Mouse (Mus musculus): Measurements from ENCODE around the gene Clec4n. TPM values are rescaled to one million over a fixed set of nuclear protein-coding genes. Genes with fewer than 3 reads are reported as not detected.

Gene Clec4n
- total and polyA plus RNA-seq, 2 experiments: 2.0 to 5.5 TPM

GRCm38 (mm10) chr6:123259889-123260603 lies 30.4 kb downstream of the Clec4n start:
- TF ChIP-seq CTCF (IDR thresholded peaks at IDR 0.05; ENCODE audit: low read depth, low read length) (no peak), POLR2A (IDR thresholded peaks at IDR 0.05; ENCODE audit: extremely low read depth, insufficient read depth, low read length) (no peak)
- Histone ChIP-seq H3K27ac (replicated peaks; ENCODE audit: insufficient read depth, low read depth, low read length) (no peak overlapping the region), H3K9ac (ENCODE audit: low read depth, low read length) (no peak overlapping the region), H3K27me3 (ENCODE audit: control insufficient read depth, insufficient read depth, low read length) (no peaks in the 10 kb centered on the region), H3K36me3 (ENCODE audit: control insufficient read depth, insufficient read depth, low read length) (no peaks in the 10 kb centered on the region), H3K4me1 (ENCODE audit: control insufficient read depth, insufficient read depth, low read length) (no peaks in the 10 kb centered on the region), H3K79me2 (ENCODE audit: control insufficient read depth, insufficient read depth, low read length) (no peaks in the 10 kb centered on the region), H3K4me3 (ENCODE audit: insufficient read depth, low read depth, low read length) (no peak overlapping the region)
- WGBS: 77% methylated on average over 4 of the region's 4 CpGs
- no peak for DNase-seq (ENCODE audit: extremely low read depth, low read depth, low spot score)

DNA sequence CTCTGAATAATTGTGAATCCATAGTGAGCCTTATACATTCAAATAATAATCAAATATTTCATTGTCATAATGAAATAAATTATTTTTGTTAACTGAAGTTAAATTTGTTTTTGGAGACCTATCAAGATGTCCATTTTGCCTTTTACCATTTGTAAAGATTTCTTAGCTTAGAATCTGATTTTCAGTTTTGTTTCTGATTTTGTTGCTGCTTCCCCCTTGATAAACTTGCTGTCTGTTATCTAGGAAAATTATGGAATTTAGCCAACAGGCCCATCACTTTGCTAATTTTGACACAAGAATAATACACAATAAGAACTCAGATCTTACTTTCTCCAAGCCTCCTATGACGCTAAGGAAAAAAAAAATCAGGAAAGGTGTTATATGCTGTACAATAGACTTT lies 31.2 kb downstream of the Clec4n start:
- no peaks in the 10 kb centered on the region for H3K36me3 ChIP-seq (ENCODE audit: control insufficient read depth, insufficient read depth, low read length)
- no peak overlapping the region for H3K4me3 ChIP-seq (ENCODE audit: insufficient read depth, low read depth, low read length)
- no peak for DNase-seq (ENCODE audit: extremely low read depth, low read depth, low spot score)
- no peak overlapping the region for H3K9ac ChIP-seq (ENCODE audit: low read depth, low read length)
- no peak for TF ChIP-seq CTCF (IDR thresholded peaks at IDR 0.05; ENCODE audit: low read depth, low read length)
- no peak for TF ChIP-seq POLR2A (IDR thresholded peaks at IDR 0.05; ENCODE audit: extremely low read depth, insufficient read depth, low read length)
- H3K79me2 ChIP-seq (ENCODE audit: control insufficient read depth, insufficient read depth, low read length): no peaks in the 10 kb centered on the region
- H3K27ac ChIP-seq (replicated peaks; ENCODE audit: insufficient read depth, low read depth, low read length): no peak overlapping the region
- 83% methylated on average over 1 of the region's 1 CpGs for WGBS
- H3K4me1 ChIP-seq (ENCODE audit: control insufficient read depth, insufficient read depth, low read length): no peaks in the 10 kb centered on the region
- no peaks in the 10 kb centered on the region for H3K27me3 ChIP-seq (ENCODE audit: control insufficient read depth, insufficient read depth, low read length)

DNA sequence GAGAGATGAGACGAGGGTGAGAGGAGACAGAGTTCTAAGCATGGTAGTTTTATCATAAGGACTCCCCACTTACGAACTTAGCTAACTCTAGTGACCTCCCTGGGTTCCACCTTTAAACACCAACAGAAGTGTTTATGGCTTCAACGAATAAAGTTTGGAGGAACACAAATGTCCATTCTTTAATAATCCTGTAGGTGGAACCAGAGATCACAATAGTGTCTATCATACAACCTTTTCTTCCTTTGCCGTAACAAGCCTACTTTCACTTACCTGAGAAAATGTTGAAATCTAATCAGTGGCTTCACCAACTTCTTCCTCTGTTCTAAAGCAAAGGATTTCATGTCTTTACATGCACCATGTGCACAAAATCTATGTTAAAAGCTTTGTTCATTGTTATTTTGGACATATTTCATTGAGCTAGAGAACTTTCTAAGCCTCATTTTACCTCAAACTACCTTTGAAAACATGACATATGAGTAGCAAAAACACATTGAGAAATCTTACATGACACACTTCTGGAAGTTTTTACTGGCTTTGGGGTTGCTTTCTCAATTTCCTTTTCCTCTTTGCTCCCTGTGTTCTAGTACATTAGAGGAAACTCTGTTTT lies 32.0 kb downstream of the Clec4n start, which contains the start of gene Clec4d:
Clec4d (plus strand) TSS at position 557 of the 607 bp plus-strand sequence.
- H3K4me1 ChIP-seq (ENCODE audit: control insufficient read depth, insufficient read depth, low read length): no peaks in the 10 kb centered on the region
- H3K79me2 ChIP-seq (ENCODE audit: control insufficient read depth, insufficient read depth, low read length): no peaks in the 10 kb centered on the region
- H3K36me3 ChIP-seq (ENCODE audit: control insufficient read depth, insufficient read depth, low read length): no peaks in the 10 kb centered on the region
- H3K27me3 ChIP-seq (ENCODE audit: control insufficient read depth, insufficient read depth, low read length): no peaks in the 10 kb centered on the region
- no peak within 1 kb of the TSS for H3K9ac ChIP-seq (ENCODE audit: low read depth, low read length)
- TF ChIP-seq CTCF (IDR thresholded peaks at IDR 0.05; ENCODE audit: low read depth, low read length): no peak
- TF ChIP-seq POLR2A (IDR thresholded peaks at IDR 0.05; ENCODE audit: extremely low read depth, insufficient read depth, low read length): no peak
- DNase-seq (ENCODE audit: extremely low read depth, low read depth, low spot score): no peak
- WGBS: 64% methylated on average over 4 of the region's 4 CpGs
- H3K27ac ChIP-seq (replicated peaks; ENCODE audit: insufficient read depth, low read depth, low read length): no peak within 1 kb of the TSS
- H3K4me3 ChIP-seq (ENCODE audit: insufficient read depth, low read depth, low read length): no peak within 1 kb of the TSS

DNA sequence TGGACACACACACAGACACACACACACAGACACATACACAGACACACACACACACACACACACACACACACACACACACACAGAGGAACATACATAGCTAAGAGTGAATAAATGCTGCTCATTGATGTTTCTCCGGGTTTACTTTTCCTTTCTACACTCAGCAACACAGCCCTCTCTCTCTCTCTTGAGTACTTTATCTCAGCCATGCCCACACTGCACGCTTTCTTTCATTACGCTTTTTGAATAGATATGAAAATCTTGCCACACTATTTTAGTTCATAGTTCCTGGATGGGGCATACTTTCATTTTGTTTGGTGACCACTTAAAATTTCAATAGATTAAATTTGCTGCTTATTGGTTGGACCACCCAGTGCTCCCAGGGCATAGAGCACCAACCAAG lies 34.6 kb downstream of the Clec4n start:
- DNase-seq (ENCODE audit: extremely low read depth, low read depth, low spot score): no peak
- H3K36me3 ChIP-seq (ENCODE audit: control insufficient read depth, insufficient read depth, low read length): no peaks in the 10 kb centered on the region
- H3K4me1 ChIP-seq (ENCODE audit: control insufficient read depth, insufficient read depth, low read length): no peaks in the 10 kb centered on the region
- no peaks in the 10 kb centered on the region for H3K27me3 ChIP-seq (ENCODE audit: control insufficient read depth, insufficient read depth, low read length)
- H3K79me2 ChIP-seq (ENCODE audit: control insufficient read depth, insufficient read depth, low read length): no peaks in the 10 kb centered on the region
- TF ChIP-seq CTCF (IDR thresholded peaks at IDR 0.05; ENCODE audit: low read depth, low read length) (no peak), POLR2A (IDR thresholded peaks at IDR 0.05; ENCODE audit: extremely low read depth, insufficient read depth, low read length) (no peak)
- no peak overlapping the region for H3K9ac ChIP-seq (ENCODE audit: low read depth, low read length)
- H3K4me3 ChIP-seq (ENCODE audit: insufficient read depth, low read depth, low read length): no peak overlapping the region
- WGBS: 87% methylated on average over 3 of the region's 3 CpGs
- no peak overlapping the region for H3K27ac ChIP-seq (replicated peaks; ENCODE audit: insufficient read depth, low read depth, low read length)

DNA sequence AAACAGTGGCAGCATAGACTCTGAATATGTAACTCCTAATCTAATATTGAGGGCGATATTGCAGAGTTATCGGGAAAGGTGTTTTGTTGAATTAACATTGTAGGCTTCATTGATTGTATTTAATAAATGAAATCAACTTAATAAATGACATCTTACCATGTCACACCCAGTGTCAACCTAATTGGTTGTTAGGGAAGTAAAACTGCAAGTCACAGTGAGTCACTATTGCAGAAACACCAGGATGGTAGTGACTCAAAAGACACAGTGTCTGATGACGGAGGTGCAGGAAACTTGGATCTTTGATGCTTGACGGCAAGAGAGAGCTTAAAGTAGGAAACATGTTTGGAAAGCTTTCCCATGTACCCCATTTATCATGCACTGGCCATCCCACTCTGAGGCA lies 36.2 kb downstream of the Clec4n start:
- Histone ChIP-seq H3K9ac (ENCODE audit: low read depth, low read length) (no peak overlapping the region), H3K79me2 (ENCODE audit: control insufficient read depth, insufficient read depth, low read length) (no peaks in the 10 kb centered on the region), H3K27ac (replicated peaks; ENCODE audit: insufficient read depth, low read depth, low read length) (no peak overlapping the region), H3K36me3 (ENCODE audit: control insufficient read depth, insufficient read depth, low read length) (no peaks in the 10 kb centered on the region), H3K4me1 (ENCODE audit: control insufficient read depth, insufficient read depth, low read length) (no peaks in the 10 kb centered on the region), H3K27me3 (ENCODE audit: control insufficient read depth, insufficient read depth, low read length) (no peaks in the 10 kb centered on the region), H3K4me3 (ENCODE audit: insufficient read depth, low read depth, low read length) (no peak overlapping the region)
- 89% methylated on average over 4 of the region's 4 CpGs for WGBS
- TF ChIP-seq POLR2A (IDR thresholded peaks at IDR 0.05; ENCODE audit: extremely low read depth, insufficient read depth, low read length) (no peak), CTCF (IDR thresholded peaks at IDR 0.05; ENCODE audit: low read depth, low read length) (no peak)
- no peak for DNase-seq (ENCODE audit: extremely low read depth, low read depth, low spot score)

GRCm38 (mm10) chr6:123266945-123267344 lies 37.3 kb downstream of the Clec4n start:
- H3K4me1 ChIP-seq (ENCODE audit: control insufficient read depth, insufficient read depth, low read length): no peaks in the 10 kb centered on the region
- H3K36me3 ChIP-seq (ENCODE audit: control insufficient read depth, insufficient read depth, low read length): no peaks in the 10 kb centered on the region
- DNase-seq (ENCODE audit: extremely low read depth, low read depth, low spot score): no peak
- no peaks in the 10 kb centered on the region for H3K79me2 ChIP-seq (ENCODE audit: control insufficient read depth, insufficient read depth, low read length)
- H3K4me3 ChIP-seq (ENCODE audit: insufficient read depth, low read depth, low read length): no peak overlapping the region
- WGBS: 71% methylated on average over 5 of the region's 5 CpGs
- TF ChIP-seq CTCF (IDR thresholded peaks at IDR 0.05; ENCODE audit: low read depth, low read length): no peak
- TF ChIP-seq POLR2A (IDR thresholded peaks at IDR 0.05; ENCODE audit: extremely low read depth, insufficient read depth, low read length): no peak
- H3K27me3 ChIP-seq (ENCODE audit: control insufficient read depth, insufficient read depth, low read length): no peaks in the 10 kb centered on the region
- no peak overlapping the region for H3K9ac ChIP-seq (ENCODE audit: low read depth, low read length)
- no peak overlapping the region for H3K27ac ChIP-seq (replicated peaks; ENCODE audit: insufficient read depth, low read depth, low read length)

All from liver, adult 2 months (tissue).